Mouse (Mus musculus): ENCODE data around the gene Nin. TPM values are rescaled to one million over a fixed set of nuclear protein-coding genes. Genes with fewer than 3 reads are reported as not detected.

Nin gene
- polyA plus RNA-seq (2014; fragmentation: Nextera tagmentation; extraction: Ambion mirVana) = 12.6 and 12.8 TPM in 2 replicates

DNA sequence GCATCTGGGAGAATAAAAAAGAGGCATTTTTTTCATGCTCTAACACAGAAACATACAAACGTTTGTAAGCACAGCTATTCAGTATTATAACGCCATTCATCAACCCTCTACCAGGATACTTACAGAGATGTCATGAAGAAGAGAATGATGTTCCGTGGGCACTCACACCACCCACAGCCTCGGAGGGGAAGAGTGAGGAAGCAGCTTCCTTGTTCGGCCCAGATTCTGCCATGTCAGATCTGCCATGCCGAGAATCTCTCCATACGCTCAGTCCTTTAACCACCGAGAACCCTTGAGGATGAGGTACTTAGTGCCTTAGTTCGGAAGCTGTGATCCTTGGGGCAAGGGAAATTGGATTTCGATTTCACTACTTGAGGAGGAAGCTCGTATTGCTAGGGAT, at the start of gene Nin:
Nin (minus strand) TSS at position 367 of the 400 bp plus-strand sequence.
- H3K27me3 ChIP-seq (ENCODE audit: control insufficient read depth, insufficient read depth, low read length) = no peaks in the 10 kb centered on the region
- DNase-seq (ENCODE audit: low spot score) = no peak
- peaks cover 22% of the 10 kb centered on the region for H3K4me1 ChIP-seq (replicated peaks; ENCODE audit: control insufficient read depth, insufficient read depth, low read length)
- H3K9ac ChIP-seq = no peak within 1 kb of the TSS
- H3K4me3 ChIP-seq (replicated peaks; ENCODE audit: low read length) = no peak within 1 kb of the TSS
- no peak for ATAC-seq (ENCODE audit: low FRiP score)
- 0 out of 2 replicates have a peak within 1 kb of the TSS, but pooled peaks have one; percentile 95 for H3K4me2 ChIP-seq (replicated peaks)
- H3K27ac ChIP-seq = no peak within 1 kb of the TSS
- H3K9me3 ChIP-seq (ENCODE audit: control insufficient read depth, low read length) = no peaks in the 10 kb centered on the region
- H3K36me3 ChIP-seq (replicated peaks; ENCODE audit: control insufficient read depth, insufficient read depth) = no peaks in the 10 kb centered on the region
- 60% methylated on average over 11 of the region's 11 CpGs for WGBS

DNA sequence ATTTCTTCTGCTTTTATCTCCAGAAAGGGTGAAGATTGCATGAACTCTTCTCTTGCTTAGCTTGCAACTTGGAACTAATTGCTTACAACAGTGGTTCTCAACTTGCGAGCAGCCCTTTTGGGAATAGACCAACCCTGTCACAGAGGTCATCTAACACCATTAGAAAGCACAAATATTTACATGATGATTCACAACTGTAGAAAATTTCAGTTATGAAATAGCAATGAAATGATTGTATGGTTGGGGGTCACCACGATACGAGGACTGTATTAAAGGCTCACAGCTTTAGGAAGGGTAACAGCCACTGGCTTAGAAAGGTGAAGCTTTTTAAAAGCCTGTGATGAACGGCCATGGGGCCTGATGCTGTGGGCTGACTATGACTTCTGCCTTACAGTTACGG, 47.5 kb upstream of the Nin start:
- Histone ChIP-seq H3K36me3 (replicated peaks; ENCODE audit: control insufficient read depth, insufficient read depth) (no peaks in the 10 kb centered on the region), H3K4me3 (replicated peaks; ENCODE audit: low read length) (no peak overlapping the region), H3K27ac (no peak overlapping the region), H3K27me3 (ENCODE audit: control insufficient read depth, insufficient read depth, low read length) (no peaks in the 10 kb centered on the region), H3K4me1 (replicated peaks; ENCODE audit: control insufficient read depth, insufficient read depth, low read length) (no peaks in the 10 kb centered on the region), H3K4me2 (replicated peaks) (no peak overlapping the region), H3K9me3 (ENCODE audit: control insufficient read depth, low read length) (no peaks in the 10 kb centered on the region), H3K9ac (no peak overlapping the region)
- WGBS = 82% methylated on average over 5 of the region's 5 CpGs
- ATAC-seq (ENCODE audit: low FRiP score) (no peak), DNase-seq (ENCODE audit: low spot score) (no peak)

DNA sequence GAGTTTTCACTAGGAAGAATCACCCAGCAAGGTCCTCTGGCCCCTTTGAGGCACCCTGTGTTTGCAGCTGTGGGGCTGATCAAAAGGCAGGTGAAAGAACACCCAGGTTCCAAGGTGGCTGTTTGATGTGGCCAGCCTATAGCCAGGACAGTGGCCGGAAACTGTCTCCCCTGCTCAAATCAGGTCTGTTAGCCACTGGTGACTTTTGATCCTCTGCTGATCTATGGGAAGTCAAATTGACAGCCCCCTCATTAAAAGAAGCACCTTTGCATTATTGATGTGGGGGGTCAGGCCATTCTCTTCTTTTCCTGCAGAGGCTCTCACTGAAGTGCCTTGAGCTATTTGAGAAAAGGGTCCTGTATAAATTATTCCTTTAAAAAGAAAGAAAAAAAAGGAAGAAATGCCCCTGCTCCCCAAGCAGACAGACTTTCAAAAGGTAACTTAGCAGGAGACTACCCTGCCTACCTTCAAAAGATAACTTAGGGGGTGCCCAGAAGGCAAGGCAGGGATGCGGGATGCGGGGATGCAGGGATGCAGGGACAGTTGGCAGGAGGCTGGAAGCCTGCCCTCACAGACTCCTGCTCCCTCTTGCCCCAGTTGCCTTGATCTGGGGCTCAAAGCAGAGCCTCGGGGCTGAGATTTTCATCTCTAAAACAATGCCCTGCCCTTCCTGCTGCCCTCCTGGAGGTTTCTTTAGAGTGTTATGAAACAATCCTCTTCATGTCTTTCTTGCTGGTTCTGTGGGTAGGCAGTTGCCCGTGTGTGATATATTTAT, 44.0 kb upstream of the Nin start:
- H3K4me1 ChIP-seq (replicated peaks; ENCODE audit: control insufficient read depth, insufficient read depth, low read length) = no peaks in the 10 kb centered on the region
- no peaks in the 10 kb centered on the region for H3K36me3 ChIP-seq (replicated peaks; ENCODE audit: control insufficient read depth, insufficient read depth)
- H3K9me3 ChIP-seq (ENCODE audit: control insufficient read depth, low read length) = no peaks in the 10 kb centered on the region
- no peak overlapping the region for H3K27ac ChIP-seq
- ATAC-seq (ENCODE audit: low FRiP score) (no peak), DNase-seq (ENCODE audit: low spot score) (no peak)
- WGBS = 53% methylated on average over 5 of the region's 5 CpGs
- no peaks in the 10 kb centered on the region for H3K27me3 ChIP-seq (ENCODE audit: control insufficient read depth, insufficient read depth, low read length)
- H3K9ac ChIP-seq = no peak overlapping the region
- no peak overlapping the region for H3K4me3 ChIP-seq (replicated peaks; ENCODE audit: low read length)
- H3K4me2 ChIP-seq (replicated peaks) = no peak overlapping the region

DNA sequence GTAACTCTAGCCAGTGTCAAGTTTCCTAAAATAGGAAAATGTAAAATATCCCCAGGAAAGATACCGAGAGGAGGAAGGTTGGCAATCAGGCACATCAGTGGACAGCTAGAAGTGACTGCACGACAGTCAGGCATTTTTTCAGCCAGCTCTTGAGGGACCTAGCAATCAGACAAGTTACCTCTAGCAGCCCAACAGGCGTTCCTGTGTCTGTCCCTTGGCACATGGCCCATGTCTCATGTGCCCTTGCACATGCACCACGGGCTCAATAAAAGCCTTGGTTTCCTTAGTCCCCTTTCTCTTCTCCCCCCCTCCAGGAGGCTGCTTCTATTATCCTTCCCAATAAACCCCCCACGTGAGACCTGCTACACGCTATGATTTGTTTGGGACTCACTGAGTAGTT, 42.7 kb upstream of the Nin start:
- DNase-seq (ENCODE audit: low spot score) = no peak
- no peak overlapping the region for H3K4me2 ChIP-seq (replicated peaks)
- no peak overlapping the region for H3K9ac ChIP-seq
- H3K27ac ChIP-seq = no peak overlapping the region
- H3K4me1 ChIP-seq (replicated peaks; ENCODE audit: control insufficient read depth, insufficient read depth, low read length) = no peaks in the 10 kb centered on the region
- no peaks in the 10 kb centered on the region for H3K9me3 ChIP-seq (ENCODE audit: control insufficient read depth, low read length)
- 63% methylated on average over 6 of the region's 6 CpGs for WGBS
- ATAC-seq (ENCODE audit: low FRiP score) = no peak
- H3K27me3 ChIP-seq (ENCODE audit: control insufficient read depth, insufficient read depth, low read length) = no peaks in the 10 kb centered on the region
- H3K36me3 ChIP-seq (replicated peaks; ENCODE audit: control insufficient read depth, insufficient read depth) = no peaks in the 10 kb centered on the region
- no peak overlapping the region for H3K4me3 ChIP-seq (replicated peaks; ENCODE audit: low read length)

DNA sequence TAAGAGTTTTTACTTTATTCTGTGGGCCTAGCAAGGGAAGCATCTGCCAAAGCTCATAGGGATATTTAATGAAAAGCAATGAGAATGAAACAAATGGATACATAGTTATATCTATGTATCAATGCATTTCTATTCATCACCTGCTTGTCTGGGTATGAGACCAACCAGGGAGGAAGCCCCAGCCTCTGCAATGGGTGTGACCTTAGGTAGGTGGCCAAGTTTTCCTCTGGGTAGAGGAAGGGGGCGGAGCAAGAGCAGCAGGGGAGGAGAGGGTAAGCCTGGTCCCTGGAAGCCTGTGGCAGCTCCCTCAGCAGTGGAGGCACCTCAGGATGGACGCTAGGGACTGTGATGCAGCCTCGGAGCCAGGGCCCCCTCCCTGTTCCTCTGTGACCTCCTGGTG, 40.3 kb upstream of the Nin start, which contains the start of gene Abhd12b:
Abhd12b (plus strand) TSS at position 301 of the 400 bp plus-strand sequence.
- Histone ChIP-seq H3K4me2 (replicated peaks) (no peak within 1 kb of the TSS), H3K27me3 (ENCODE audit: control insufficient read depth, insufficient read depth, low read length) (no peaks in the 10 kb centered on the region), H3K27ac (no peak within 1 kb of the TSS), H3K36me3 (replicated peaks; ENCODE audit: control insufficient read depth, insufficient read depth) (no peaks in the 10 kb centered on the region), H3K9ac (no peak within 1 kb of the TSS), H3K9me3 (ENCODE audit: control insufficient read depth, low read length) (no peaks in the 10 kb centered on the region), H3K4me1 (replicated peaks; ENCODE audit: control insufficient read depth, insufficient read depth, low read length) (no peaks in the 10 kb centered on the region), H3K4me3 (replicated peaks; ENCODE audit: low read length) (no peak within 1 kb of the TSS)
- 53% methylated on average over 3 of the region's 3 CpGs for WGBS
- DNase-seq (ENCODE audit: low spot score) = no peak
- ATAC-seq (ENCODE audit: low FRiP score) = no peak

DNA sequence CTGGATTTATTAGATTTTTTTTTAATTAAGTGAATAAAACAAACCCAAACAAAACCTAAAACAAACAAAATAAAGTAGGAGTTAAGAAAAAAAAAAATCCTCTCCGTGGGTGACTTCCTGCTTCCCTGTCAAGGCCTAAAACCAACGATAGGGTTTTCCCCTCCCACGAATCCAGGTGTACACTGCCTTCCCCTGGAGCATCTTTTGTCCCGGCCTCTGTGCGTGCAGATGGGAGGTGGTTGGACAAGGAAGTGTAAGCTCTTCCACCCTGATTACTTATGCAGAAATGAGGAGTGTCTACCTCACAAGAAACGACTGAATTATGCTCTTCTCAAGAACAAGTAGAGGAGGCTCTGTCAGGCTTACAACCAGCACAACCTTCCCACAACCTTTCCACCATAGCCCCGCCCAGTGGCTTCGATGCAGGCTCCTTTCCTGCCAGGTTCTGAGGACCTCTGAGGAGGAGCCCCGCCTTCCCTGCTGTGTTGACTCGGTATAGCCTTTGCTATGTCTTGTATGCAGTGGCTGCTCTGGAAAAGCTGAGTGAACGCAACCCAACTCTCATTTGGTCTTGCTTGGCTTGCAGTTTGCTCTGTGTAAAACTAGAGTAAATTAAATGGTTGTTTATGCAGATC, 35.2 kb upstream of the Nin start:
- DNase-seq (ENCODE audit: low spot score) (no peak), ATAC-seq (ENCODE audit: low FRiP score) (no peak; the same call in 1 of the 2 replicates)
- no peaks in the 10 kb centered on the region for H3K27me3 ChIP-seq (ENCODE audit: control insufficient read depth, insufficient read depth, low read length)
- 12% methylated on average over 11 of the region's 11 CpGs for WGBS
- H3K4me1 ChIP-seq (replicated peaks; ENCODE audit: control insufficient read depth, insufficient read depth, low read length) = no peaks in the 10 kb centered on the region; the same call in 1 of the 2 replicates
- H3K9ac ChIP-seq = peak overlapping the region; percentile 29; the same call in 1 of the 2 replicates
- no peaks in the 10 kb centered on the region for H3K9me3 ChIP-seq (ENCODE audit: control insufficient read depth, low read length)
- peak overlapping the region; percentile 46 for H3K4me2 ChIP-seq (replicated peaks)
- H3K27ac ChIP-seq = peak overlapping the region; percentile 66
- H3K4me3 ChIP-seq (replicated peaks; ENCODE audit: low read length) = no peak overlapping the region
- H3K36me3 ChIP-seq (replicated peaks; ENCODE audit: control insufficient read depth, insufficient read depth) = no peaks in the 10 kb centered on the region

DNA sequence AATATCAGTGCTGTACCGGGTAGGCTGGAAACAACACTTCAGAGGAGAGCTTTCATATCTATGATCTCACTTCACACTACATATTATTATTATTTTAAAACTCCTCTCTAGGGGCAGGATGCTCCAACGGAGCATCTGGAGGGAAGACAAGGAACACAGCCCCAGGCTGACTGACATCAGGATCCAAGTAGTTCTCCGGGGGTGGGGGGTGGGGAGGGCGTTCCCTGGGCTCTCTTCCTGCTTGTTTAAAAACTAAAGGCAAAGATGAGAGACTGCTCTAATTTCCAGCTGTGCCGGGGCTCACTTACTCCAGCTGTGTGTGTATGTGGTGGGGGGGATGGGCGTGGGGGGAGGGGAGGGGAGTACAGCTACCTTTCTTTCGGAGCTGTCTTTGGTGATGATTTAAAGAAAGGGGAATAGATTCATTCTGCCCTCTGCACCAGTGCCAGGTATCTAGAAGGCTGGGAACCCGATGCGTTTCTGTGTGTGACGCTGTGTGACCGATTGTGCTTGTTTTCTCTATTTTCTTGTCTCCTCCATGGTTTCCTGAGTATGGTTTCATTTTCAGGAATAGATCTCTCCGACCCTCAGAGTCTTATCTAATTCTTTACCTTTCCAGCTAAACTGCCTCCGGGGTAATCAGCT, 34.6 kb upstream of the Nin start:
- Histone ChIP-seq H3K9me3 (ENCODE audit: control insufficient read depth, low read length) (no peaks in the 10 kb centered on the region), H3K27me3 (ENCODE audit: control insufficient read depth, insufficient read depth, low read length) (no peaks in the 10 kb centered on the region), H3K4me1 (replicated peaks; ENCODE audit: control insufficient read depth, insufficient read depth, low read length) (no peaks in the 10 kb centered on the region; the same call in 1 of the 2 replicates), H3K9ac (peak overlapping the region; percentile 29; the same call in 1 of the 2 replicates), H3K36me3 (replicated peaks; ENCODE audit: control insufficient read depth, insufficient read depth) (no peaks in the 10 kb centered on the region), H3K4me2 (replicated peaks) (peak overlapping the region; percentile 46), H3K27ac (peak overlapping the region; percentile 66), H3K4me3 (replicated peaks; ENCODE audit: low read length) (peak overlapping the region; percentile 17; the same call in 1 of the 2 replicates)
- no peak for DNase-seq (ENCODE audit: low spot score)
- peak; percentile 22; the same call in 1 of the 2 replicates for ATAC-seq (ENCODE audit: low FRiP score)
- 8% methylated on average over 13 of the region's 13 CpGs for WGBS

DNA sequence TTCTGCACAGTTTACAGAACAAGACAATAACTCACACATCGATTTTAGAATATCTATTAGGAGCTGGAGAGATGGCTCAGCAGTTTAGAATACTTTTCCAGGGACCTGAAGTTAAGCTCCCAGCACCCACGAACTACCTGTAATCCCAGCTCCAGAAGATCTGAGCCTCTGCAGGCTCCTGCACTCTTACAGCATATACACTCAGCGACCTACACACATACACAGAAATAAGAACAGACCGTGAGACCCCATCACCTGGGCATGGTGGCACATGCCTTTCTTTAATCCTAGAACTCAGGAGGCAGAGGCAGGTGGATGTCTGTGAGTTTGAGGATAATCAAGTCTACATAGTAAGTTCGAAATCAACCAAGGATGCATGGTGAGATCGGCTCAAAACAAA, 32.1 kb upstream of the Nin start:
- ATAC-seq (ENCODE audit: low FRiP score) = no peak
- Histone ChIP-seq H3K9ac (no peak overlapping the region), H3K4me3 (replicated peaks; ENCODE audit: low read length) (no peak overlapping the region), H3K36me3 (replicated peaks; ENCODE audit: control insufficient read depth, insufficient read depth) (no peaks in the 10 kb centered on the region), H3K4me2 (replicated peaks) (no peak overlapping the region), H3K9me3 (ENCODE audit: control insufficient read depth, low read length) (no peaks in the 10 kb centered on the region), H3K27ac (no peak overlapping the region), H3K4me1 (replicated peaks; ENCODE audit: control insufficient read depth, insufficient read depth, low read length) (no peaks in the 10 kb centered on the region; the same call in 1 of the 2 replicates), H3K27me3 (ENCODE audit: control insufficient read depth, insufficient read depth, low read length) (no peaks in the 10 kb centered on the region)
- no peak for DNase-seq (ENCODE audit: low spot score)
- 91% methylated on average over 6 of the region's 6 CpGs for WGBS

Data from hindbrain, embryonic 14.5 days (tissue).